Mouse (Mus musculus) monocyte, adult 2 months (primary cell): ENCODE measurements around the gene Adcy5.

Source experiments
- DNase-seq, 2 experiments: peaks; one replicate each; pipeline ENCODE4 v3.0.0; 2022; ENCODE audit warnings: low spot score in 2 of 2, low read depth in 1 of 2

The Adcy5 gene

GRCm38 (mm10) chr16:35311586-35311985 lies 156.9 kb downstream of the Adcy5 start:
- DNase-seq = no peak

GRCm38 (mm10) chr16:35315496-35315895 lies 160.8 kb downstream of the Adcy5 start:
- no peak for DNase-seq

- DNase-seq = no peak
These were observed 162.2 kb downstream of the Adcy5 start for GRCm38 (mm10) chr16:35316856-35317264.

GRCm38 (mm10) chr16:35317460-35317859 lies 162.8 kb downstream of the Adcy5 start:
- DNase-seq = no peak

- DNase-seq = no peak
These were observed 163.7 kb downstream of the Adcy5 start for GRCm38 (mm10) chr16:35318397-35318796.

GRCm38 (mm10) chr16:35319335-35319734 lies 164.7 kb downstream of the Adcy5 start:
- no peak for DNase-seq

GRCm38 (mm10) chr16:35319773-35320172 lies 165.1 kb downstream of the Adcy5 start:
- no peak for DNase-seq

GRCm38 (mm10) chr16:35330451-35330850 lies 175.8 kb downstream of the Adcy5 start:
- DNase-seq = no peak
